8 mouse cellular contexts compared by ENCODE assay signal in the genomic region with DNA sequence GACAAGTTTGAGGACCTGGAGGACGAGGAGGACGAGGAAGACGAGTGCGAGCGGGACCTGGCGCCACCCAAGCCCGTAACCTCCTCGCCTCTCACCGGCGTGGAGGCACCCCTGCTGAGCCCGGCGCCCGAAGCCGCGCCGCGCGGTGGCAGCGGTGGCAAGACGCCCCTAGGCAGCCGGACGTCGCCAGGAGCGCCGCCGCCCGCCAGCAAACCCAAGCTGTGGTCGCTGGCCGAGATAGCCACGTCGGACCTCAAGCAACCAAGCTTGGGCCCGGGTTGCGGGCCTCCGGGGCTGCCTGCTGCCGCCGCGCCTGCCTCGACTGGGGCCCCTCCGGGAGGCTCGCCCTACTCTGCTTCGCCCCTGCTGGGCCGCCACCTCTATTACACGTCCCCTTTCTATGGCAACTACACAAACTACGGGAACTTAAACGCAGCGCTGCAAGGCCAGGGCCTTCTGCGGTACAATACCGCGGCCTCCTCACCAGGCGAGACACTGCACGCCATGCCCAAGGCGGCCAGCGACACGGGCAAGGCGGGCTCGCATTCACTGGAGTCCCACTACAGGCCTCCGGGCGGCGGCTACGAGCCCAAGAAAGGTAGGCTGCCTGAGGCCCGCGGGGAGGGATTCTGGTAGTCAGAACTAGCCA. TPM values are rescaled to one million over a fixed set of nuclear protein-coding genes. Genes with fewer than 3 reads are reported as not detected.
DNase-seq lines count a peak whose midpoint lies in the region; ATAC-seq lines count a peak whose summit lies in the region.

No protein-coding gene starts in this region.

- no peak for ATAC-seq in lung, embryonic 15.5 days (ENCODE audit: borderline replicate concordance, extremely low read depth, low FRiP score, low TSS enrichment)
- ATAC-seq in forebrain, embryonic 11.5 days (replicated peaks; ENCODE audit: low FRiP score), result no peak
- ATAC-seq in kidney, embryonic 16.5 days (ENCODE audit: low FRiP score, low TSS enrichment), result no peak

- intact Hi-C loops in left cerebral cortex, postnatal 25 days (cut with DNase I), result no loop called here

- no peak for DNase-seq in lung, postnatal 25 days (ENCODE audit: low spot score)
- DNase-seq in forebrain, embryonic 11.5 days (ENCODE audit: low spot score), result peak; percentile 75
- DNase-seq in retina, embryonic 14.5 days (ENCODE audit: low spot score), result peak; percentile 51
- DNase-seq in left cerebral cortex, postnatal 25 days (ENCODE audit: low spot score in 2 of 2), result no peak
- DNase-seq in adrenal gland, postnatal 14 days, result no peak
- DNase-seq in ovary, postnatal 14 days (ENCODE audit: low spot score), result no peak

- peaks cover 11% of the 10 kb centered on the region for H3K4me1 ChIP-seq in lung, embryonic 15.5 days
- H3K4me1 ChIP-seq in forebrain, embryonic 11.5 days (replicated peaks; ENCODE audit: control insufficient read depth, insufficient read depth, low read length), result peaks cover 18% of the 10 kb centered on the region; the same call in 1 of the 2 replicates
- peaks cover 15% of the 10 kb centered on the region for H3K4me1 ChIP-seq in kidney, embryonic 16.5 days (ENCODE audit: insufficient read depth, low read length)

- no peaks in the 10 kb centered on the region for H3K36me3 ChIP-seq in lung, embryonic 15.5 days
- H3K36me3 ChIP-seq in forebrain, embryonic 11.5 days (ENCODE audit: control insufficient read depth, insufficient read depth, low read length), result no peaks in the 10 kb centered on the region
- H3K36me3 ChIP-seq in kidney, embryonic 16.5 days (ENCODE audit: insufficient read depth, low read length), result no peaks in the 10 kb centered on the region

- peak overlapping the region; percentile 83 for H3K9ac ChIP-seq in lung, embryonic 15.5 days
- H3K9ac ChIP-seq in forebrain, embryonic 11.5 days (ENCODE audit: low read length), result peak overlapping the region; percentile 12; the same call in 1 of the 2 replicates
- H3K9ac ChIP-seq in kidney, embryonic 16.5 days (replicated peaks; ENCODE audit: low read length), result peak overlapping the region; percentile 3; the same call in 1 of the 2 replicates

- H3K9me3 ChIP-seq in lung, embryonic 15.5 days, result no peaks in the 10 kb centered on the region
- no peaks in the 10 kb centered on the region for H3K9me3 ChIP-seq in forebrain, embryonic 11.5 days (ENCODE audit: control insufficient read depth, low read length)
- H3K9me3 ChIP-seq in kidney, embryonic 16.5 days (ENCODE audit: low read length), result no peaks in the 10 kb centered on the region

- H3K4me3 ChIP-seq in lung, embryonic 15.5 days, result peak overlapping the region; percentile 62
- H3K4me3 ChIP-seq in forebrain, embryonic 11.5 days (ENCODE audit: low read depth, low read length), result peak overlapping the region; percentile 18
- peak overlapping the region; percentile 60 for H3K4me3 ChIP-seq in kidney, embryonic 16.5 days (ENCODE audit: low read length)

- no peak overlapping the region for H3K27ac ChIP-seq in lung, embryonic 15.5 days
- H3K27ac ChIP-seq in forebrain, embryonic 11.5 days (ENCODE audit: low read depth, low read length), result no peak overlapping the region
- H3K27ac ChIP-seq in kidney, embryonic 16.5 days (ENCODE audit: low read length), result no peak overlapping the region

- 1% methylated on average over 52 of the region's 62 CpGs for WGBS in lung, embryonic 15.5 days
- under 1% methylated on average over 56 of the region's 62 CpGs for WGBS in forebrain, embryonic 11.5 days
- under 1% methylated on average over 61 of the region's 62 CpGs for WGBS in kidney, embryonic 16.5 days

- H3K27me3 ChIP-seq in lung, embryonic 15.5 days, result peaks cover 94% of the 10 kb centered on the region
- peaks cover 88% of the 10 kb centered on the region for H3K27me3 ChIP-seq in forebrain, embryonic 11.5 days (ENCODE audit: control insufficient read depth, insufficient read depth, low read length)
- H3K27me3 ChIP-seq in kidney, embryonic 16.5 days (ENCODE audit: insufficient read depth, low read length), result peaks cover 98% of the 10 kb centered on the region

- peak overlapping the region; percentile 91 for H3K4me2 ChIP-seq in lung, embryonic 15.5 days
- peak overlapping the region; percentile 35; the same call in 1 of the 2 replicates for H3K4me2 ChIP-seq in forebrain, embryonic 11.5 days (ENCODE audit: low read depth, low read length, severe bottlenecking)
- peak overlapping the region; percentile 39 for H3K4me2 ChIP-seq in kidney, embryonic 16.5 days (replicated peaks; ENCODE audit: low read depth, low read length)

RNA-seq across cellular contexts. Expression of a gene that starts 2.9 kb away (rescaled TPM):
- 31.7 and 33.5 TPM in 2 replicates for polyA plus RNA-seq in lung, embryonic 15.5 days (2015; fragmentation: Nextera tagmentation; extraction: Ambion mirVana)
- 3.4 and 3.7 TPM in 2 replicates for polyA plus RNA-seq in forebrain, embryonic 11.5 days (2014; fragmentation: Nextera tagmentation; extraction: Ambion mirVana)
- polyA plus RNA-seq in kidney, embryonic 16.5 days (2015; fragmentation: Nextera tagmentation; extraction: Ambion mirVana), result 4.4 and 6.7 TPM in 2 replicates
- total RNA-seq in left cerebral cortex, postnatal 25 days (2021), result not detected
- 0.41 and 0.45 TPM in 2 replicates for total RNA-seq in adrenal gland, postnatal 14 days (2021)

Comparison
In these comparisons a context has a peak if more than half of its experiments do, and no peak if none do; other contexts are left out.
1. H3K4me2 ChIP-seq: peak in every context shown above with its lines; median percentile 91 in lung, embryonic 15.5 days; 39 in kidney, embryonic 16.5 days; 35 in forebrain, embryonic 11.5 days.
2. H3K9ac ChIP-seq: peak in every context shown above with its lines; median percentile 83 in lung, embryonic 15.5 days; 12 in forebrain, embryonic 11.5 days; 3 in kidney, embryonic 16.5 days.
3. DNase-seq: peak in forebrain, embryonic 11.5 days (single experiment) and retina, embryonic 14.5 days (single experiment); none in lung, postnatal 25 days (single experiment), left cerebral cortex, postnatal 25 days (0 of 2), adrenal gland, postnatal 14 days (single experiment) and ovary, postnatal 14 days (single experiment).
4. Peak in every context shown above with its lines, with median percentiles within 50 percentile points of each other: H3K4me3 ChIP-seq.